Mouse (Mus musculus): ENCODE results near the gene Iqcf1.

DNA sequence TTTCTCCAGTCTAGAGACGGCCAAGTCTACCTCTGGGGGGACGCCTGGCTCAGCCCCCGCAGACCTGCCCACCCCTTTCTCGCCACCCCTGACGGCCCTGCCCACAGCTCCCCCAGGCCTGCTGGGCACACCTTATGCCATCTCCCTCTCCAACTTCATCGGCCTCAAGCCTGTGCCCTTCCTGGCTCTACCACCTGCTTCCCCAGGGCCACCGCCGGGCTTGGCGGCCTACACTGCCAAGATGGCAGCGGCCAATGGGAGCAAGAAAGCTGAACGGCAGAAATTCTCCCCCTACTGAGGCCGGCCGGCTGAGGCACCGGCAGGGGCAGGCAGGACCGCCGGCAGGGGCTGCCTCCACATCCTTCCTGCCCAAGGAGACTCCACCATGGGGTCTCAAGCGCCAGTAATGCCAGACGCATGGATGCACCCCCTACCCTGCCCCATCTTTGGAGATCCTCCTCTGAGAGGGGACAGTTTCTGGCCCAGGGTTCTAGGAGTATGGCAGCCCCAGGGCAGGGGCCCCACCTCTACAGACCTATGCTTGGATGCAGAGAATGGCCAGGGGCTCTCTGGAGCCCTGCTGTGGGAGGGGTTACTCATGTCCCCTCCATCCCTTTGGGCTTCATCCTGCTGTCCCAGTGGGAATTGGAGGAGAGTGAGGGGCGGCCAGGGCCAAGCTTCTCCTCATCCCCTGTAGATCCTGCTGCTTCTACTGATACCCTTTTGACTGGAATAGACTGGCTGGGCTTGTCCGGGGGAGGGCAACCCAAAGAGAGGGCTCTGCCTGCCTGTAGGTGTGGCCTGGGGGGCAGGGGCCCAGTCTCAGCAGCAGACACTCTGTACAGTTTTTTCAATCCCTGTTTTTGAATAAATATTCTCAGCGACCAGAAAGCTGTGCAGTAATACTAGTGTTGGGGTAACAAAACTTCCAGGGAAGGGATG lies 36.4 kb upstream of the Iqcf1 start:
- no peak for TF ChIP-seq GATA1 (IDR thresholded peaks at IDR 0.05; ENCODE audit: borderline replicate concordance, low read length)
- TF ChIP-seq FLI1 (IDR thresholded peaks at IDR 0.05; ENCODE audit: low read length): no peak
